Mouse (Mus musculus): ENCODE results near the gene Smyd2. TPM values are rescaled to one million over a fixed set of nuclear protein-coding genes. Genes with fewer than 3 reads are reported as not detected.

Smyd2 gene
- polyA plus RNA-seq, 1 experiment from 2014 or later, result 93.1 TPM

- Histone ChIP-seq H3K4me1 (peaks cover 13% of the 10 kb centered on the region; the same call in 1 of the 2 replicates), H3K36me3 (0 out of 2 replicates have a peak, but pooled peaks cover 6% of the 10 kb centered on the region), H3K9me3 (no peaks in the 10 kb centered on the region), H3K27ac (peak overlapping the region; percentile 11; the same call in 1 of the 2 replicates), H3K27me3 (replicated peaks) (no peaks in the 10 kb centered on the region), H3K4me2 (no peak overlapping the region), H3K4me3 (replicated peaks) (no peak overlapping the region), H3K9ac (no peak overlapping the region)
- ATAC-seq (ENCODE audit: insufficient read depth, low FRiP score, low read depth), result 0 out of 2 replicates have a peak, but pooled peaks have one; percentile 6
- 45% methylated on average over 18 of the region's 18 CpGs for WGBS
Observed at GRCm38 (mm10) chr1:189883531-189884170, 38.5 kb downstream of the Smyd2 start.

GRCm38 (mm10) chr1:189882886-189883285, 39.3 kb downstream of the Smyd2 start:
- ATAC-seq (ENCODE audit: insufficient read depth, low FRiP score, low read depth), result peak; percentile 8; the same call in 1 of the 2 replicates
- Histone ChIP-seq H3K9ac (no peak overlapping the region), H3K27ac (peak overlapping the region; percentile 16; the same call in 1 of the 2 replicates), H3K36me3 (0 out of 2 replicates have a peak, but pooled peaks cover 6% of the 10 kb centered on the region), H3K4me3 (replicated peaks) (no peak overlapping the region), H3K27me3 (replicated peaks) (no peaks in the 10 kb centered on the region), H3K9me3 (no peaks in the 10 kb centered on the region), H3K4me1 (peaks cover 13% of the 10 kb centered on the region; the same call in 1 of the 2 replicates), H3K4me2 (no peak overlapping the region)
- 39% methylated on average over 7 of the region's 7 CpGs for WGBS

- no peak overlapping the region for H3K9ac ChIP-seq
- no peaks in the 10 kb centered on the region for H3K27me3 ChIP-seq (replicated peaks)
- 0 out of 2 replicates have a peak, but pooled peaks cover 6% of the 10 kb centered on the region for H3K36me3 ChIP-seq
- no peak overlapping the region for H3K4me3 ChIP-seq (replicated peaks)
- peaks cover 13% of the 10 kb centered on the region; the same call in 1 of the 2 replicates for H3K4me1 ChIP-seq
- WGBS, result 80% methylated on average over 14 of the region's 14 CpGs
- no peak overlapping the region for H3K27ac ChIP-seq
- H3K4me2 ChIP-seq, result no peak overlapping the region
- no peaks in the 10 kb centered on the region for H3K9me3 ChIP-seq
- no peak for ATAC-seq (ENCODE audit: insufficient read depth, low FRiP score, low read depth)
Observed at GRCm38 (mm10) chr1:189880745-189881144, 41.4 kb downstream of the Smyd2 start.

DNA sequence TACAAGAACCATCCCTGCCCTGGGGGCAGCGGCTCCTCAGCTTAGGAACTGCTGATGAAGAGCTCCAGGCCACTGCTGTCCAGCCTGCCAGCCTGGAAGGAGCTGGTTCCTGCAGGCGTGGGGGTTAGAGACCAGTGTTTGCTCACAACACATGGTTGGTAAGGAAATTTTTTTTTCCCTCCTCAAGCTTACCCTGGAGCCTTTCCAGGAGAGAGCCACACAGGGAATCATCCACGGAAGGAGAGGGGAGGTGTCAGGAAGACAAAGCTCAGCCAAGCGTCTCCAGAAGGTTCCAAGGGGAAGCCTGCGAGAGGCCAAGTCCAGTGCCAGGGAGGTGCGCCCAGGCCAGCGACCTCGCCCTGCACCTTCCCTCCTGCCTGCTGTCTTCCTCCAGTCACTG, 42.2 kb downstream of the Smyd2 start:
- H3K27ac ChIP-seq, result peak overlapping the region; percentile 35; the same call in 1 of the 2 replicates
- ATAC-seq (ENCODE audit: insufficient read depth, low FRiP score, low read depth), result no peak; the same call in 1 of the 2 replicates
- WGBS, result 67% methylated on average over 8 of the region's 8 CpGs

DNA sequence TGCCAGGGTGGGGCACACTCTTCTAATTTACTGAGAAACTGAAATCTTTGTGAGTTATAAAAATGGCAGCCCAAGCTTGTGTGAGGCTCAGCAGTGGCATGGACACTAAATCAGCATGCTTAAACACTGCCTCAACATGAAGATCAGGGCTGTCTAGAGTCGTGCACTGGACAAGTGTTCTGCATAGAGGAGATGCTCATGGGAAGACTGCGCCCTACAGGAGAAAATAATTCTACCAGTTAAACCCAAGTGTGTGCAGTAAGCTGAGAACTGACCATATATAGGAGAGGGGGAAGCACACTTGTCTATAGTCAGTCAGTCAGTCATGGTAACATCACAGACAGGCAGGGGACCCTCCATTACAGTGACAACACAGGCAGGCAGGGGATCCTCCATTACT, 43.0 kb downstream of the Smyd2 start:
- H3K4me2 ChIP-seq, result no peak overlapping the region

More for the DNA sequence above, 42.2 kb downstream of the Smyd2 start:
- peaks cover 16% of the 10 kb centered on the region for H3K4me1 ChIP-seq
- no peaks in the 10 kb centered on the region for H3K9me3 ChIP-seq
- no peak overlapping the region for H3K4me2 ChIP-seq
- 0 out of 2 replicates have a peak, but pooled peaks cover 6% of the 10 kb centered on the region for H3K36me3 ChIP-seq
- no peaks in the 10 kb centered on the region for H3K27me3 ChIP-seq (replicated peaks)
- no peak overlapping the region for H3K9ac ChIP-seq
- H3K4me3 ChIP-seq (replicated peaks), result no peak overlapping the region

DNA sequence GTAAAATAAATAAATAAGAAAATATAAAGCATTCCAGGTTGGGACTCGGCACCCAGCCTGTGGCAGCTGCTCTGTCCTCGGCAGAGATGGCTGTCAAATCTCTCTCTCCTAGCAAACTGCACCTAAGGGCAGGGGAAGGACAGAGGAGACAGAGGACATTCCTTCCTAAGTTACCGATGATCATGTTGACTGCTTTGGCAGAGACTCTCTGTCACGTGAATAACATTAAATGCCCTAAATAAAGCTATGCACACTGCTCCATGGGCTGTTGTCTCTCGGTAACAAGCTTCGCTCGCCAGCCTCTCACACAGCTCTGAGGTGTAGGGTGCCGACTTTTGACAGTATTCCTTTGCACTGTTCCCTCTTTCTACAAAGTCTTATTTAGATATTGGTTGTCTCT, 46.0 kb downstream of the Smyd2 start:
- ATAC-seq (ENCODE audit: insufficient read depth, low FRiP score, low read depth), result no peak
- H3K9me3 ChIP-seq, result no peaks in the 10 kb centered on the region
- no peak overlapping the region for H3K9ac ChIP-seq
- 76% methylated on average over 8 of the region's 8 CpGs for WGBS
- H3K36me3 ChIP-seq, result 0 out of 2 replicates have a peak, but pooled peaks cover 6% of the 10 kb centered on the region
- H3K4me1 ChIP-seq, result peaks cover 9% of the 10 kb centered on the region
- no peaks in the 10 kb centered on the region for H3K27me3 ChIP-seq (replicated peaks)
- H3K4me2 ChIP-seq, result no peak overlapping the region
- no peak overlapping the region for H3K4me3 ChIP-seq (replicated peaks)
- H3K27ac ChIP-seq, result no peak overlapping the region

More for the DNA sequence above, 43.0 kb downstream of the Smyd2 start:
- no peaks in the 10 kb centered on the region for H3K9me3 ChIP-seq
- 56% methylated on average over 2 of the region's 2 CpGs for WGBS
- no peak for ATAC-seq (ENCODE audit: insufficient read depth, low FRiP score, low read depth)
- H3K27me3 ChIP-seq (replicated peaks), result no peaks in the 10 kb centered on the region
- no peak overlapping the region for H3K4me3 ChIP-seq (replicated peaks)
- peak overlapping the region; percentile 63 for H3K27ac ChIP-seq
- 0 out of 2 replicates have a peak, but pooled peaks cover 6% of the 10 kb centered on the region for H3K36me3 ChIP-seq
- H3K9ac ChIP-seq, result no peak overlapping the region
- peaks cover 19% of the 10 kb centered on the region for H3K4me1 ChIP-seq

DNA sequence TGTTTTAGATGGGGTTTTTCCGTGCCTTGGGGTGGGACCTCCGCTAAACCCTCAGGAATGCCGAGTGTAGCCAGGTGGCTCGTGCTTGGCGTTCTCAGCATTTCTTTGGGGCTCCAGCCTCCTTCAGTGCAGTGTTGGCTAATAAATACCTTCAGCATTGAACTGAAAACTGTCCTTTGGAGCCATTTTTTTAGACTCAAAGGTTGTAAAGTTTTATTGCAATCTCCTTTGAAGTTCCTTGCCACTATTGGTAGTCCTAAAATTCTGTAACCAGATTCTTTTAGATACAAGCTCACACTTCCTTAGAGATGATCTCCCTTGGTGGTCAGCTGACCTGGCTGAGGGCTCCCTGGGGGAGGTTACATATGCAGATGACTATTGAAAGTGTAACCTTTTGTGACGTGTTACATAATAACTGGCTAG, 46.7 kb downstream of the Smyd2 start:
- Histone ChIP-seq H3K4me3 (replicated peaks) (no peak overlapping the region), H3K27me3 (replicated peaks) (no peaks in the 10 kb centered on the region), H3K9me3 (no peaks in the 10 kb centered on the region), H3K4me2 (no peak overlapping the region), H3K4me1 (peaks cover 9% of the 10 kb centered on the region), H3K36me3 (0 out of 2 replicates have a peak, but pooled peaks cover 7% of the 10 kb centered on the region), H3K27ac (no peak overlapping the region), H3K9ac (no peak overlapping the region)
- WGBS, result 29% methylated on average over 6 of the region's 6 CpGs
- no peak for ATAC-seq (ENCODE audit: insufficient read depth, low FRiP score, low read depth)

GRCm38 (mm10) chr1:189873591-189873990, 48.6 kb downstream of the Smyd2 start:
- H3K36me3 ChIP-seq, result 0 out of 2 replicates have a peak, but pooled peaks cover 6% of the 10 kb centered on the region
- no peak for ATAC-seq (ENCODE audit: insufficient read depth, low FRiP score, low read depth)
- no peak overlapping the region for H3K9ac ChIP-seq

DNA sequence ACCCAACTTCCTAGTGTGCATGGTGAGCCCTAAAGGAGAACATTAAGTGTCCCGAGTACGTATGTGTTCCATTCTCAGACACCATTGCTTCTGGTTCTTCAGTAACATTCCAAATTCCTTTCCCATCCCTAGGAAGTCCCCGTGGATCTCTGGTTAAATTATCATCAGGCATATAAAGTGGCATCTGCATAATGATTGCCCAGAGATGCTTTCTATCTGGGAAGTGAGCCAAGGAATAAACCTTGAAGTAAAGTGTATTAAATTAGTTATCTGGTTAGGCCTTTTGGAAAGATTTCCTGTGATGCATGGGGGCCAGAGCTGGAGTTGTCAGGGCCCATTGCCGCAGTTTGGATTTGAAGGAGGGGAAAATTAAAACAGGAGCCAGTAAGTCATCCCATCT, 50.1 kb downstream of the Smyd2 start:
- Histone ChIP-seq H3K9ac (no peak overlapping the region), H3K4me3 (replicated peaks) (no peak overlapping the region)
- no peak for ATAC-seq (ENCODE audit: insufficient read depth, low FRiP score, low read depth)

More at GRCm38 (mm10) chr1:189873591-189873990, 48.6 kb downstream of the Smyd2 start:
- Histone ChIP-seq H3K9me3 (no peaks in the 10 kb centered on the region), H3K27me3 (replicated peaks) (no peaks in the 10 kb centered on the region), H3K4me3 (replicated peaks) (no peak overlapping the region), H3K4me1 (peaks cover 6% of the 10 kb centered on the region), H3K27ac (no peak overlapping the region), H3K4me2 (no peak overlapping the region)
- WGBS, result 78% methylated on average over 8 of the region's 8 CpGs

GRCm38 (mm10) chr1:189871625-189872024, 50.5 kb downstream of the Smyd2 start:
- ATAC-seq (ENCODE audit: insufficient read depth, low FRiP score, low read depth), result no peak
- H3K4me2 ChIP-seq, result no peak overlapping the region
- H3K4me3 ChIP-seq (replicated peaks), result no peak overlapping the region
- no peak overlapping the region for H3K27ac ChIP-seq
- peaks cover 19% of the 10 kb centered on the region for H3K4me1 ChIP-seq
- H3K9me3 ChIP-seq, result no peaks in the 10 kb centered on the region
- 87% methylated on average over 8 of the region's 8 CpGs for WGBS
- H3K36me3 ChIP-seq, result 0 out of 2 replicates have a peak, but pooled peaks cover 6% of the 10 kb centered on the region
- H3K27me3 ChIP-seq (replicated peaks), result no peaks in the 10 kb centered on the region
- no peak overlapping the region for H3K9ac ChIP-seq

More for the DNA sequence above, 50.1 kb downstream of the Smyd2 start:
- peaks cover 17% of the 10 kb centered on the region for H3K4me1 ChIP-seq
- H3K27me3 ChIP-seq (replicated peaks), result no peaks in the 10 kb centered on the region
- 71% methylated on average over 4 of the region's 4 CpGs for WGBS
- 0 out of 2 replicates have a peak, but pooled peaks cover 6% of the 10 kb centered on the region for H3K36me3 ChIP-seq
- H3K27ac ChIP-seq, result no peak overlapping the region
- H3K9me3 ChIP-seq, result no peaks in the 10 kb centered on the region
- H3K4me2 ChIP-seq, result no peak overlapping the region

DNA sequence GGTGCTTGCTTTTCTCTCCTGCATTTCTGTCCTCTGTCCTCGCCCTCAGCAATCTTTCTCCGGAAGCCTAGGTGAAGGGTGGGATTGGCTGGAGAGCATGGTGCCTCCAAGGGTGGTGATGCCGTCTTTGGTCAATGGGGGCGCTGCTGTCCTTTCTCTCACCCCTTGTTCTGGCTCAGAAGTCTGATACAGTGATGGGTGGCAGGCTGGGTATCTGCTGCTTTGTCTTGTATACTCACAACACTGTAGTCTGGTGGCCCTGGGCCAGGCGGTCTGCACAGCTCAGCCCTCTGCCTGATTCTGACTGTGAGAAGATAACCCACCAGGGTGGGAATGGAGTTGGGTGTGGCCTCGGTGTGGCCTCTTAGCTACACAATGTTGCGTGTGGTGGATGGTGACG, 51.6 kb downstream of the Smyd2 start:
- no peak for ATAC-seq (ENCODE audit: insufficient read depth, low FRiP score, low read depth)
- H3K36me3 ChIP-seq, result peaks cover 11% of the 10 kb centered on the region; the same call in 1 of the 2 replicates

DNA sequence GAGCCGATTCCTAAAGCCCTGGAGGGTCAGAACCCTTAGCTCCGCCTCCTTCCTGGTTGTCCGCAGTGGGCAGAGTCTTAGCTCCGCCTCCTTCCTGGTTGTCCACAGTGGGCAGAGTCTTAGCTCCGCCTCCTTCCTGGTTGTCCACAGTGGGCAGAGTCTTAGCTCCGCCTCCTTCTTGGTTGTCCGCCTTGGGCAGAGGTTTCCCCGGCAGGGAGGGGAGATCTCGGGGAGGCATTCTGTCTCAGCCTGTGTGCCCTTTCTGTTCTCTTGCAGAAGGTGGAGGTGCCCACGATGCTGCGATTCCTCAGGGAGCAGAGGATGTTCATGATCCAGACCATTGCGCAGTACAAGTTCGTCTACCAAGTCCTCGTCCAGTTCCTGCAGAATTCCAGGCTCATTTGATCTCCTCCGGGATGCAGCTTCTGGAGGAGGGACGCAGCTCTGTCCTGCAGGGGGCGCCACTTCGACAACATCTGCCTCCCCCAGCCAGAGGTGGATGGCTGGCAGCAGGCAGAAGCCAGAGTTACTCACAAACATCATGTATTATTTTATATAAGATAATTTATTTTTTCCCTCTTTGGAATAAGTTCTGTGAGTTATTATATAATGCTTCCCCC, 52.4 kb downstream of the Smyd2 start:
- H3K4me2 ChIP-seq, result no peak overlapping the region
- no peaks in the 10 kb centered on the region for H3K9me3 ChIP-seq
- H3K36me3 ChIP-seq, result peaks cover 11% of the 10 kb centered on the region; the same call in 1 of the 2 replicates
- 90% methylated on average over 18 of the region's 18 CpGs for WGBS
- no peak overlapping the region for H3K9ac ChIP-seq
- no peaks in the 10 kb centered on the region for H3K27me3 ChIP-seq (replicated peaks)
- no peak overlapping the region for H3K27ac ChIP-seq
- no peak for ATAC-seq (ENCODE audit: insufficient read depth, low FRiP score, low read depth)
- no peak overlapping the region for H3K4me3 ChIP-seq (replicated peaks)
- H3K4me1 ChIP-seq, result peaks cover 15% of the 10 kb centered on the region

More for the DNA sequence above, 51.6 kb downstream of the Smyd2 start:
- H3K9me3 ChIP-seq, result no peaks in the 10 kb centered on the region
- H3K27me3 ChIP-seq (replicated peaks), result no peaks in the 10 kb centered on the region
- H3K9ac ChIP-seq, result no peak overlapping the region
- no peak overlapping the region for H3K4me3 ChIP-seq (replicated peaks)
- H3K27ac ChIP-seq, result no peak overlapping the region
- H3K4me1 ChIP-seq, result peaks cover 19% of the 10 kb centered on the region
- WGBS, result 74% methylated on average over 8 of the region's 8 CpGs
- no peak overlapping the region for H3K4me2 ChIP-seq

Data from stomach, embryonic 15.5 days (tissue).